Mouse (Mus musculus) lung, adult 2 months (tissue): ENCODE measurements around the gene Siglec1. TPM values are rescaled to one million over a fixed set of nuclear protein-coding genes. Genes with fewer than 3 reads are reported as not detected.
"Not testable (repeated sequence)": the region's sequence is repeated elsewhere in the genome, so short reads cannot be mapped to it uniquely, and the experiment has no call there.

Source experiments
- DNase-seq: peaks from one replicate; pipeline ENCODE4 v3.0.0; 2022
- H3K4me1 ChIP-seq: fragments of 200-500 bp; 2 replicates; pipeline ENCODE4 v1.6.1; 2011; ENCODE audit warnings: low read length; ENCODE audit not compliant: control insufficient read depth, insufficient read depth
- H3K4me3 ChIP-seq: fragments of 200-500 bp; replicated peaks from 2 replicates; pipeline ENCODE3; 2011; ENCODE audit warnings: low read depth, mild to moderate bottlenecking, control low read depth, low read length; ENCODE audit errors: extremely low read depth
- CTCF ChIP-seq: fragments of 200-500 bp; IDR thresholded peaks from 2 replicates; pipeline ENCODE4 v1.5.1; 2011; ENCODE audit warnings: mild to moderate bottlenecking, low read length, control low read depth; ENCODE audit not compliant: insufficient read depth
- POLR2A ChIP-seq: fragments of 200-500 bp; IDR thresholded peaks from 2 replicates; pipeline ENCODE4 v1.6.1; 2011; ENCODE audit warnings: low read depth, mild to moderate bottlenecking, control low read depth, low read length, borderline replicate concordance; ENCODE audit errors: extremely low read depth
- WGBS: fragments of 180-500 bp; shearing (Covaris S2); methylation state at CpG from one replicate; pipeline ENCODE4 v1.1.7; 2018; 5-methylcytosine and 5-hydroxymethylcytosine counted together
- polyA plus RNA-seq: library from polyadenylated mRNA; depleted of rRNA; stranded (reverse); fragments of >200 nt; gene quantifications from 2 replicates; pipeline ENCODE4 v1.2.3, GENCODE M21; 2012

Siglec1 gene
- polyA plus RNA-seq, 1 experiment = 14.7 TPM

- peak overlapping the region; percentile 91 for H3K4me3 ChIP-seq
Measured at GRCm38 (mm10) chr2:131128636-131129157, 42.1 kb upstream of the Siglec1 start.

DNA sequence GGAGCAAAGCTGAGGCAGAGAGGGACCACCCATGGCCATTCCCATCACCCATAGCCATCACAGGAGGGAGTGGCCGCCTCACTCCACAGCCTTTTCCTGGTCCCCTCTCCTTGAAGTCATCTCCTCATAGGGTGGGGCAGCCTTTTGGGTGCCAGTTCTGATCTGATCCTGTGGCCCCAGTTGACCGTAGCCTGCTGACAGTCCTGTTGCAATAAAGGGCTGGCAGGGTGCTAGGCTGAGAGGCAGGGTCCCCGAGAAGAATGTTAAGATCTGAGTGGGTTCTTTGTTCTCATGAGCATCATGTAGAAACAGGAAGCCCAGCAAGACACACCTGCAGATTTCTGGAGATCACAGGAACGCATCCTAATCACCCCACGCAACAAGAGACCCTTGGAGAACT, 41.6 kb upstream of the Siglec1 start:
- TF ChIP-seq CTCF (no peak), POLR2A (peak; percentile 49; the same call in 1 of the 2 replicates)
- Histone ChIP-seq H3K4me3 (peak overlapping the region; percentile 91), H3K4me1 (peaks cover 8% of the 10 kb centered on the region)
- WGBS = 51% methylated on average over 5 of the region's 5 CpGs
- DNase-seq = no peak

More at GRCm38 (mm10) chr2:131128636-131129157, 42.1 kb upstream of the Siglec1 start:
- TF ChIP-seq CTCF = no peak
- no peak for TF ChIP-seq POLR2A
- DNase-seq = no peak
- WGBS = 52% methylated on average over 3 of the region's 3 CpGs
- peaks cover 8% of the 10 kb centered on the region for H3K4me1 ChIP-seq

- TF ChIP-seq POLR2A (peak; percentile 63; the same call in 1 of the 2 replicates), CTCF (no peak)
- H3K4me1 ChIP-seq = peaks cover 8% of the 10 kb centered on the region
- 3% methylated on average over 28 of the region's 28 CpGs for WGBS
- peak; percentile 61 for DNase-seq
- peak within 1 kb of the TSS; percentile 91 for H3K4me3 ChIP-seq
Measured at GRCm38 (mm10) chr2:131127161-131127730, 40.7 kb upstream of the Siglec1 start, which contains the start of gene Hspa12b. Hspa12b (plus strand) TSS chr2:131127280.

GRCm38 (mm10) chr2:131125964-131126815, 39.6 kb upstream of the Siglec1 start:
- WGBS = 80% methylated on average over 9 of the region's 9 CpGs
- peaks cover 8% of the 10 kb centered on the region for H3K4me1 ChIP-seq
- TF ChIP-seq CTCF = no peak
- no peak for DNase-seq
- H3K4me3 ChIP-seq = no peak overlapping the region

- peaks cover 8% of the 10 kb centered on the region for H3K4me1 ChIP-seq
- DNase-seq = no peak
- TF ChIP-seq POLR2A = no peak
- no peak for TF ChIP-seq CTCF
- no peak overlapping the region for H3K4me3 ChIP-seq
- WGBS = 94% methylated on average over 9 of the region's 9 CpGs
Measured at GRCm38 (mm10) chr2:131125157-131125963, 38.8 kb upstream of the Siglec1 start.

DNA sequence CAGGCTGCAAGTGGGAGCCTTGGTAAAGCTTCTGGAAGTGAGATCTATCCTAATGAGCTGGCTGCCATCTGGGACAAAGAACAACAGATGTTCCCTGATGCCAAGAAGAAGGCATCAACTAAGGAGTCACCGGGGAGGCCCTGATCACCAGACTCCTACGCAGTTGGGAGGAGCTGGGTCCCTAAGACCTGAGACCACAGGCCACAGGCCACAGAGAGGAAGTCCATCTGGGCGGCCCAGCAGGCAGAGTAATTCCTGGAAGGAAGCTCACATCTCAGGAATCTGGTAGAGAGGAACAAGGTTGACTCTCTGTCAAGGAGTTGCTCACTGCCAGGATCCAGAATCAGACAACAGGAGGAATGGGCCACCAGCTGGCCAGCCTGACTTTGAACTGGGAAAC, 37.6 kb upstream of the Siglec1 start:
- TF ChIP-seq POLR2A = no peak
- TF ChIP-seq CTCF = no peak
- no peak for DNase-seq
- WGBS = 48% methylated on average over 3 of the region's 3 CpGs
- H3K4me1 ChIP-seq = peaks cover 6% of the 10 kb centered on the region
- H3K4me3 ChIP-seq = no peak overlapping the region

DNA sequence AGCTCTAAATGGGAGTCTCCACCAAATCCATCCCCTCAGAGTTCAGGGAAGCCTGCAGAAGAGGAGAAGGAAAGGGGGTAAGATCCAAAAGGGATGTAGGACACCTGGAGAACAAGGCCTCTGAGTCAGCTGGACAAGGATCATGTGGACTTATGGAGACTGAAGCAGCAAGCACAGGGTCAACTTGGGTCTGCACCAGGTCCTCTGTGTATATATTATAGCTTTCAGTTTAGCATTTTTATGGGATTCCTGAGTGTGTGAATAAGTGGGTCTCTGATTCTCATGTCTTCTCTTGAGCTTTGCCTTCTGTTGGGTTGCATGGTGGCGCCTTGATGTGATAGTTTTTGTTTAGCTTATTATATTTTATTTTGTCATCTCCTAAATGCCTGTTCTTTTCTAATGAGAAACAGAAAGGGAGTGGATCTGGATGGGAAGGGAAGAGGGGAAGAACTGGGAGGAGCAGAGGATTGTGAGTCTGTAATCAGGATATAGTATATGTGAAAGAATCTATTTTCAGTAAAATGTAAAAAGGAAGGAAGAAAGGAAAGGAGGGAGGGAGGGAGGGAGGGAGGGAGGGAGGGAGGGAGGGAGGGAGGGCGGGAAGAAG, 32.5 kb upstream of the Siglec1 start:
- Histone ChIP-seq H3K4me3 (no peak overlapping the region), H3K4me1 (no peaks in the 10 kb centered on the region)
- no peak for DNase-seq
- 67% methylated on average over 2 of the region's 2 CpGs for WGBS
- no peak for TF ChIP-seq CTCF
- no peak for TF ChIP-seq POLR2A

DNA sequence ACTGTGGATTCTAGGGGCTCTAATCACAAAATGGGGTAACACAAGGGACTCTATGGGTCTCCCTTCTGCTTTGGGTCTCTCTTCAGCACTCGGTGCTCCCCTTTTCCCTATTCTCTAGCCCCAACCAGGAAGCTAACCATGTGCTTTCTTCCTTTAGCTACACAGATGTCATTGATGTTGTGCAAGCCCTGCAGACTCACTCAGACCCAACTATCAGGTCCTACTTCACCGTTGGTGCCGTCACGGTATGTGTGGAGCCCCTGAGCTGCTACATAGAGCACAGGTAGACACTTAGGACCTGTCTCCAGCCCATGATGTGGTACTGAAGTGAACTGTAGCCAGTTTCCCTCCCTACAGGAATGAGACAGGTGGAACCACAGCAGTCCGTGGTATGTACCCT, 19.4 kb upstream of the Siglec1 start:
- WGBS = 83% methylated on average over 5 of the region's 5 CpGs
- no peak for TF ChIP-seq CTCF
- no peak for TF ChIP-seq POLR2A
- no peak overlapping the region for H3K4me3 ChIP-seq
- no peaks in the 10 kb centered on the region; the same call in 1 of the 2 replicates for H3K4me1 ChIP-seq
- no peak for DNase-seq

- not testable (repeated sequence) for H3K4me1 ChIP-seq, H3K4me3 ChIP-seq, DNase-seq
- 85% methylated on average over 4 of the region's 4 CpGs for WGBS
Measured at GRCm38 (mm10) chr2:131105061-131105460, 18.5 kb upstream of the Siglec1 start.
